Mouse (Mus musculus): ENCODE results near the gene Gm20605.

- TF ChIP-seq CTCF (IDR thresholded peaks at IDR 0.05; ENCODE audit: insufficient read depth, low read length) (no peak), POLR2A (IDR thresholded peaks at IDR 0.05; ENCODE audit: borderline replicate concordance, extremely low read depth, low read depth, low read length) (no peak)
Measured at GRCm38 (mm10) chr5:137677859-137678258, 48.9 kb downstream of the Gm20605 start.

Measured in lung, adult 2 months (tissue).